Mouse (Mus musculus) brain, embryonic 14.5 days (tissue): ENCODE measurements at regions not wholly inside any gene's neighbourhood (a gene's known extent, or its start where the extent isn't known, plus 50 kb on each side); places are given as distances from the start of the nearest gene placed in this dataset.

Experiments used
- CTCF ChIP-seq: fragments of 200-500 bp; IDR thresholded peaks from 2 replicates; pipeline ENCODE4 v1.5.1; 2012; ENCODE audit warnings: inconsistent platforms, mild to moderate bottlenecking, moderate library complexity, borderline replicate concordance; ENCODE audit not compliant: insufficient read depth, insufficient read length; ENCODE audit errors: extremely low read depth
- POLR2A ChIP-seq: fragments of 200-500 bp; IDR thresholded peaks from 2 replicates; pipeline ENCODE4 v1.6.1; 2012; ENCODE audit warnings: mild to moderate bottlenecking, inconsistent platforms, borderline replicate concordance; ENCODE audit not compliant: poor library complexity, insufficient read depth, insufficient read length, severe bottlenecking; ENCODE audit errors: extremely low read depth

DNA sequence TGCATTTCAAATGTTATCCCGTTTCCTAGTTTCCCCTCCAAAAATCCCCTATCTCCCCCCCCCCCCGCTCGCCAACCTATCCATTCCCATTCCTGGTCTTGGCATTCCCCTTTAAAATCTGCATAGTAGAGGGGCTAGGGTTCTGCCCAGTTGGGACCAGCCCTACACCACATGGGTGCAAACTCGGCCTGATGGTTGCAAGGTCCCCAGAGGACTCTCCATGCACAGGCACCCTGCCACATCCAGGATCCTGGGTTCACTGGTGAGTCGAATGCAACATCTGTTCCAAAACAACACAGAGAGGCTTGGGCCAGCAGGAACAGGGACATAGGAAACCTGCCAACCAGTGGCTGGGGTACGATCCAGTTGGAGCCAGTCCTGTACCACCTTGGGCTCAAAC is 492.0 kb upstream of the Brinp1 start:
- TF ChIP-seq CTCF (no peak), POLR2A (no peak)
